Mouse (Mus musculus): Measurements from ENCODE around the gene Mchr1. TPM values are rescaled to one million over a fixed set of nuclear protein-coding genes. Genes with fewer than 3 reads are reported as not detected.

Mchr1 gene
- polyA plus RNA-seq, 1 experiment from 2014 or later = 0.08 TPM

DNA sequence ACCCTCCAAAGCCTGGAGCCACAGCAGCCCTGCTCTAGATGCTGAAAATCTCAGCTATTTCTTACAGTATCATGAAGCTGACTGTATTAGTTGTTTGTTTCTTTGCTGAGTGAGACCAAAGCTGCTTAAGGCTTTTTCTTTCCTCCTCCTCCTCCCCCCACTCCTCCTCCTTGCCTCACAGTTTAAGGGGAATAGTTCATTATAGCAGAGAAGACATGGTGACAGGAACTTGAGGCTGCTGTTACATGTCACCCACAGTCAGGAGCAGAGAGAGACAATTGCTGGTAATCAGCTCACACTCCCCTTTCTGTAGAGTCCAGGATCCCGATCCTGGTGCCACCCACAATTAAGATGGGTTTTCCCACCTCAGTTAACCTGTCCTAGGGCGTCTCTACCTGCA lies 38.1 kb downstream of the Mchr1 start:
- ATAC-seq (ENCODE audit: extremely low read depth, insufficient number of reproducible peaks, low FRiP score, low TSS enrichment) = no peak
- Histone ChIP-seq H3K9me3 (no peaks in the 10 kb centered on the region), H3K27me3 (replicated peaks) (0 out of 2 replicates have a peak, but pooled peaks cover 14% of the 10 kb centered on the region), H3K4me3 (no peak overlapping the region), H3K36me3 (no peaks in the 10 kb centered on the region), H3K9ac (no peak overlapping the region), H3K4me1 (peaks cover 15% of the 10 kb centered on the region), H3K27ac (replicated peaks) (no peak overlapping the region), H3K4me2 (no peak overlapping the region)
- 35% methylated on average over 2 of the region's 2 CpGs for WGBS

DNA sequence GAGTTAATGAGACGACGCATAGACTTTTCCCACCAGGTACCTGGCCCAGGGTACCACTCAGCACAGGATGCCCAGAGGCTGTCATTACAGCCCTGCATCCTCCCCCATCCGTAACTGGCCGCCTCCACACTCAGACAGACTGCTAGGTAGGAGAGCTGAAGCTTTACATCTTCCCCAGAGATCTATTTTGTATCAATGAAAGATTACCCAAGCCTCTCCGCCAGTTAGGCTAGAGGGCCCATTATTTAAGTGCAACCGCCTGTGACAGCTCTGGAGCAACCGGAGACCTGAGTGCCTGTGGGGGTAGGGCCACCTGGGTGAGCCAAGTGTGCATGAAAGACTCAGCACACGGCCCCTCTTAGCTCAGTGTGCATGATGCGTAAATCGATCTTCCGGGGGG lies 42.6 kb downstream of the Mchr1 start:
- Histone ChIP-seq H3K27ac (replicated peaks) (no peak overlapping the region), H3K4me3 (no peak overlapping the region), H3K27me3 (replicated peaks) (0 out of 2 replicates have a peak, but pooled peaks cover 10% of the 10 kb centered on the region), H3K36me3 (no peaks in the 10 kb centered on the region), H3K4me2 (no peak overlapping the region), H3K9me3 (no peaks in the 10 kb centered on the region), H3K4me1 (peaks cover 5% of the 10 kb centered on the region; the same call in 1 of the 2 replicates), H3K9ac (no peak overlapping the region)
- ATAC-seq (ENCODE audit: extremely low read depth, insufficient number of reproducible peaks, low FRiP score, low TSS enrichment) = no peak
- 41% methylated on average over 11 of the region's 11 CpGs for WGBS

DNA sequence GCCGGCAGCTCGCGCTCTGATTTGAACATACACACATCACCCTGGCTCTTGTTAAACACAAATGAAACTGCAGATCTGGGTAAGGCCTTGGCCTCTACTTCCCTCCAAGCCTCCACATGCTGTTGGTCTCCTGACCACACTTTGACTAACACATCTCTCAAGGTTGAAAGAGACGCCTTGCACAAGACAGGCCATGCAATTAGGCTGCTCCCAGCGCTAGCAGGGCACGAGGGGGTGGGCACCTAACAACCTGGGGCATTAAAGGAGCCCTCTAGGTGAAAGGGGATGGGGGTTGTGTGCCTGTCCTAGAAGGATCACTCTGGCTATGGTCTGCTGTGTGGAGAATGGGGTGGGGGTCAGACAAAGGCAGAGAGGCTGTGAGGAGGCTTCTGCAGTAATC lies 43.4 kb downstream of the Mchr1 start:
- Histone ChIP-seq H3K27ac (replicated peaks) (no peak overlapping the region), H3K4me1 (no peaks in the 10 kb centered on the region), H3K9me3 (no peaks in the 10 kb centered on the region), H3K9ac (no peak overlapping the region), H3K27me3 (replicated peaks) (0 out of 2 replicates have a peak, but pooled peaks cover 10% of the 10 kb centered on the region), H3K4me3 (no peak overlapping the region), H3K36me3 (no peaks in the 10 kb centered on the region), H3K4me2 (no peak overlapping the region)
- no peak for ATAC-seq (ENCODE audit: extremely low read depth, insufficient number of reproducible peaks, low FRiP score, low TSS enrichment)
- 81% methylated on average over 6 of the region's 6 CpGs for WGBS

- Histone ChIP-seq H3K4me2 (no peak overlapping the region), H3K36me3 (no peaks in the 10 kb centered on the region), H3K9ac (no peak overlapping the region), H3K27ac (replicated peaks) (no peak overlapping the region), H3K4me3 (no peak overlapping the region), H3K27me3 (replicated peaks) (no peaks in the 10 kb centered on the region), H3K4me1 (no peaks in the 10 kb centered on the region), H3K9me3 (no peaks in the 10 kb centered on the region)
- ATAC-seq (ENCODE audit: extremely low read depth, insufficient number of reproducible peaks, low FRiP score, low TSS enrichment) = no peak
- 76% methylated on average over 9 of the region's 9 CpGs for WGBS
Observed at GRCm38 (mm10) chr15:81284121-81284734, 48.9 kb downstream of the Mchr1 start.

Other genes with a start within 250 kb of the Mchr1 start
- 13.9 and 15.9 TPM in 2 replicates for gene Mrtfa, start 44.7 kb upstream of the Mchr1 start, polyA plus RNA-seq (2015; fragmentation: Nextera tagmentation; extraction: Ambion mirVana)
- 50.6 and 52.9 TPM in 2 replicates for gene Slc25a17, start 125.3 kb downstream of the Mchr1 start, polyA plus RNA-seq (2015; fragmentation: Nextera tagmentation; extraction: Ambion mirVana)
- 115 and 125 TPM in 2 replicates for gene St13, start 164.6 kb downstream of the Mchr1 start, polyA plus RNA-seq (2015; fragmentation: Nextera tagmentation; extraction: Ambion mirVana)
- 9.9 and 10.8 TPM in 2 replicates for gene Xpnpep3, start 164.6 kb downstream of the Mchr1 start, polyA plus RNA-seq (2015; fragmentation: Nextera tagmentation; extraction: Ambion mirVana)
- gene Dnajb7, start 172.8 kb downstream of the Mchr1 start, polyA plus RNA-seq (2015; fragmentation: Nextera tagmentation; extraction: Ambion mirVana) = 0.72 and 1.5 TPM in 2 replicates
- 308 and 402 TPM in 2 replicates for gene Rbx1, start 230.8 kb downstream of the Mchr1 start, polyA plus RNA-seq (2015; fragmentation: Nextera tagmentation; extraction: Ambion mirVana)